Mouse (Mus musculus): Measurements from ENCODE around the gene Il10. TPM values are rescaled to one million over a fixed set of nuclear protein-coding genes. Genes with fewer than 3 reads are reported as not detected.

Il10 gene
- polyA plus RNA-seq (2015; fragmentation: Nextera tagmentation; extraction: Ambion mirVana), result not detected in 2 replicates

GRCm38 (mm10) chr1:131019492-131020098, at the start of gene Il10:
Gene Il10, plus strand, starts transcription at chr1:131019845.

Other genes starting within 250 kb of the Il10 start
- gene Fcamr, start 218.9 kb upstream of the Il10 start, polyA plus RNA-seq (2015; fragmentation: Nextera tagmentation; extraction: Ambion mirVana), result not detected in 2 replicates
- not detected in 2 replicates for gene Pigr, start 193.2 kb upstream of the Il10 start, polyA plus RNA-seq (2015; fragmentation: Nextera tagmentation; extraction: Ambion mirVana)
- gene Fcmr, start 154.2 kb upstream of the Il10 start, polyA plus RNA-seq (2015; fragmentation: Nextera tagmentation; extraction: Ambion mirVana), result not detected in 2 replicates
- gene Il24, start 132.4 kb upstream of the Il10 start, polyA plus RNA-seq (2015; fragmentation: Nextera tagmentation; extraction: Ambion mirVana), result not detected in 2 replicates
- gene Il20, start 108.4 kb upstream of the Il10 start, polyA plus RNA-seq (2015; fragmentation: Nextera tagmentation; extraction: Ambion mirVana), result not detected in 2 replicates
- gene Il19, start 79.7 kb upstream of the Il10 start, polyA plus RNA-seq (2015; fragmentation: Nextera tagmentation; extraction: Ambion mirVana), result not detected in 2 replicates
- gene Mapkapk2, start 78.0 kb downstream of the Il10 start, polyA plus RNA-seq (2015; fragmentation: Nextera tagmentation; extraction: Ambion mirVana), result 49.0 and 57.6 TPM in 2 replicates
- gene Dyrk3, start 118.5 kb downstream of the Il10 start, polyA plus RNA-seq (2015; fragmentation: Nextera tagmentation; extraction: Ambion mirVana), result 0.08 and 0.37 TPM in 2 replicates
- 27.1 and 29.8 TPM in 2 replicates for gene Eif2d, start 133.3 kb downstream of the Il10 start, polyA plus RNA-seq (2015; fragmentation: Nextera tagmentation; extraction: Ambion mirVana)
- 1.7 and 2.2 TPM in 2 replicates for gene Rassf5, start 225.4 kb downstream of the Il10 start, polyA plus RNA-seq (2015; fragmentation: Nextera tagmentation; extraction: Ambion mirVana)